Mouse (Mus musculus) olfactory bulb, adult 2 months (tissue): Measurements from ENCODE around the gene Cfdp1.

Experiments used
- CTCF ChIP-seq: fragments of 200-500 bp; IDR thresholded peaks from 2 replicates; pipeline ENCODE4 v1.5.1; 2012; ENCODE audit warnings: low read depth, mild to moderate bottlenecking, low read length, moderate library complexity; ENCODE audit not compliant: insufficient read depth
- POLR2A ChIP-seq: fragments of 200-500 bp; IDR thresholded peaks from 2 replicates; pipeline ENCODE4 v1.6.1; 2012; ENCODE audit warnings: mild to moderate bottlenecking, low read depth, low read length, moderate library complexity; ENCODE audit not compliant: insufficient read depth

- TF ChIP-seq POLR2A (no peak), CTCF (no peak)
Measured at GRCm38 (mm10) chr8:111802256-111802655, 51.8 kb downstream of the Cfdp1 start.
